Mouse (Mus musculus) C2C12 (cell line): ENCODE measurements around the gene Gm21149. TPM values are rescaled to one million over a fixed set of nuclear protein-coding genes. Genes with fewer than 3 reads are reported as not detected.
"Not testable (repeated sequence)": the region's sequence is repeated elsewhere in the genome, so short reads cannot be mapped to it uniquely, and the experiment has no call there.

Experiments used
- H3K27me3 ChIP-seq: one replicate; pipeline ENCODE4 v1.6.1; 2011; ENCODE audit not compliant: control insufficient read depth, insufficient read depth, insufficient read length
- H3K36me3 ChIP-seq: one replicate; pipeline ENCODE4 v1.6.1; 2011; ENCODE audit not compliant: control insufficient read depth, insufficient read depth
- H3K4me3 ChIP-seq: one replicate; pipeline ENCODE4 v1.5.1; 2011; ENCODE audit warnings: mild to moderate bottlenecking, control low read depth; ENCODE audit not compliant: poor library complexity, insufficient read depth, severe bottlenecking
- H3K79me2 ChIP-seq: one replicate; pipeline ENCODE4 v1.6.1; 2011; ENCODE audit not compliant: control insufficient read depth, insufficient read depth
- H3K79me3 ChIP-seq: one replicate; pipeline ENCODE4 v1.6.1; 2011; ENCODE audit warnings: low read depth, control low read depth
- H3ac ChIP-seq: one replicate; pipeline ENCODE3; 2011; ENCODE audit warnings: low read depth; ENCODE audit not compliant: control insufficient read depth, insufficient read length
- CEBPB ChIP-seq: IDR thresholded peaks from one replicate; pipeline ENCODE4 v1.6.1; 2011; ENCODE audit warnings: low read depth, mild to moderate bottlenecking, control low read depth, moderate library complexity
- CTCF ChIP-seq: IDR thresholded peaks from one replicate; pipeline ENCODE4 v1.5.1; 2011; ENCODE audit not compliant: control insufficient read depth, insufficient read depth, insufficient read length
- FOSL1 ChIP-seq: IDR thresholded peaks from one replicate; pipeline ENCODE4 v1.8.0; 2011; ENCODE audit warnings: mild to moderate bottlenecking, low read length; ENCODE audit not compliant: poor library complexity, insufficient read depth, severe bottlenecking
- MAX ChIP-seq: IDR thresholded peaks from one replicate; pipeline ENCODE4 v1.6.1; 2011; ENCODE audit warnings: mild to moderate bottlenecking, control low read depth
- MYOD1 ChIP-seq: IDR thresholded peaks from one replicate; pipeline ENCODE4 v1.6.1; 2011; ENCODE audit warnings: low read depth; ENCODE audit not compliant: control insufficient read depth, insufficient read length
- MYOG ChIP-seq: IDR thresholded peaks from one replicate; pipeline ENCODE4 v1.6.1; 2011; ENCODE audit not compliant: control insufficient read depth, insufficient read length; ENCODE audit errors: extremely low read depth
- USF1 ChIP-seq: IDR thresholded peaks from one replicate; pipeline ENCODE4 v1.6.1; 2011; ENCODE audit warnings: low read depth, mild to moderate bottlenecking, control low read depth, moderate library complexity
- polyA plus RNA-seq: library from polyadenylated mRNA; unstranded; fragments of >200 nt; fragmentation: generic; extraction: Trizol; gene quantifications from one replicate; pipeline ENCODE4 v1.2.1, GENCODE M21; 2012; ENCODE audit warnings: missing spikeins

Gm21149 gene
- polyA plus RNA-seq, 1 experiment = 0.18 TPM

DNA sequence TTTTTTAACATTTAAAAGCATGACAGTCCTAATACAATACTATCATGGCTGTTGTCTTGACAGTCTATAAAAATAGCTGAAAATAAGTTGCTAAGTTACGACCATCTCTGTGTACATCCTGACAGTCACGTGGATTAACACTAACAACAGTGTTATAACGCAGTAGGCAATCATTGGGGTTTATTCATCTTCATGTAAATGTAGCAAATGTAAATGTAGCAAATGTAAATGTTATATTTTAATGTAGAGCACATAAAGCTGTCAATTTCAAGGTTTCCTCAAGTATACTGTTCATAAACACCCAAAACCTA lies 30.9 kb upstream of the Gm21149 start:
- Histone ChIP-seq H3K79me3 (no peaks in the 10 kb centered on the region), H3K36me3 (no peaks in the 10 kb centered on the region), H3K79me2 (no peaks in the 10 kb centered on the region), H3K27me3 (no peaks in the 10 kb centered on the region), H3ac (no peak overlapping the region), H3K4me3 (no peak overlapping the region)
- TF ChIP-seq CTCF = no peak
- no peak for TF ChIP-seq USF1
- no peak for TF ChIP-seq FOSL1
- no peak for TF ChIP-seq CEBPB
- no peak for TF ChIP-seq MAX
- TF ChIP-seq MYOD1 = no peak
- no peak for TF ChIP-seq MYOG

DNA sequence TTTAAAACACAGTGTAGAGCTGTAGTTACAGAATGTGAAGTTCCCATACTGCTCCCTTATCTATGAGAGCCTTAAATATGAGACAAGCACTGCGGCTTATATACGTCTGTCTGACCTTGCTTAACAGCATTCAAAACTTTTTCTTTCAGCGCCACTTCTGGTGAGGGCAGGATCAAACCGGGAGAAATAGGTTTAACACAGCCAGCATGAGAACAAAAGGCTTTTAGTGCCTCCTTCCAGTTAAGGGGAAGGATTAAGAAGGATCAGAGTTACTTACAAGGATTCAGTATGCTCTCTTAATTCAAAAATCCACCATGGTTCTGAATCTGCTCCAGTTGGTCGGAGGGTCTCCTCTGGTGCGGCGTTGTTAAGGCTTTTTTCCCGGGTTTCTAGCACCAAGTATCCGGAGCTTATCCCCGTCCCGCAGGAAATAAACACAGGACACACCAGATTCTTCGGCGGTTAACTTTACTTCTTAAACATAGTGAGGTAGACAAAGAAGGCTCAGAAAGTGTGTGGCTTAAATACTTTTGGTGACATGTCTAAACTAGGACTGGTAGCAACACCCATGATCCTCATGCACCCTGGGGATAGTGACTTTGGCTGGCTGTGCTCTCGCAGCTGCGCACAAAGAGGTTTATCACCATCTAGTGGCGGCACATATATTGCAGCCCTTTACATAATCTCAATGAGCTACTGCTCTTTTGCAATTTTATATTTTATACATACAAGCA lies 30.4 kb upstream of the Gm21149 start:
- no peak overlapping the region for H3ac ChIP-seq
- no peaks in the 10 kb centered on the region for H3K79me2 ChIP-seq
- no peak for TF ChIP-seq FOSL1
- TF ChIP-seq USF1 = no peak
- peak; percentile 51 for TF ChIP-seq CTCF
- TF ChIP-seq MAX = no peak
- no peak for TF ChIP-seq MYOG
- no peak for TF ChIP-seq MYOD1
- TF ChIP-seq CEBPB = peak; percentile 26
- H3K4me3 ChIP-seq = no peak overlapping the region
- H3K27me3 ChIP-seq = no peaks in the 10 kb centered on the region
- H3K36me3 ChIP-seq = no peaks in the 10 kb centered on the region
- no peaks in the 10 kb centered on the region for H3K79me3 ChIP-seq

DNA sequence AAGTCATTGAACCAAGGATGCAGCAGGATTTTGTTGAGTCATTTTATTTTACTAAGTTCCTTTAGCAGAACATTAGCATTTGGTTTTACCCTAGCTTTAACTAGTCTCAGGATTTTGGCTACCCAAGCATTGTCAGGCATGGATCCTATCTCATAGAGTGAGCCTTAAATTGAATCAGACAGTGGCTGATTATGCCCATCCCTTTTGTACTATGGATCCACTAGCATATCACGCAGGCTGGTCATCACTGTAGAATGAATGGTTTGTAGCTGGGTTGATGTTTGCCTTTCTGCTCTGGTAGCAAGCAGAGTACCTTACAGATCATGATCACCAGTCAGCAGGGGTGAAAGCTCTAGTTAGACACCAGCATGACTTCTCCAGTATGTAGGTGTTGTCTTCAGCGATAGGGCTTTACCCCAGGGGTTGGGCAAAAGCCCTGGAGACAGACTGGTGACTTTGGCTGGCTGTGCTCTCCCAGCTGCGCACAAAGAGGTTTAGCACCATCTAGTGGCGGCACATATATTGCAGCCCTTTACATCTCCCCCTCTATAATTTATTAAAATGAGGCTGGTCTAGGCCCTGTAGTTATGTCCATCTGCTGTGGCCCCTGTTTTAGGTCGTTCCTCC lies 22.6 kb upstream of the Gm21149 start:
- not testable (repeated sequence) for H3K79me2 ChIP-seq, H3ac ChIP-seq, H3K79me3 ChIP-seq, H3K4me3 ChIP-seq, H3K36me3 ChIP-seq, H3K27me3 ChIP-seq

DNA sequence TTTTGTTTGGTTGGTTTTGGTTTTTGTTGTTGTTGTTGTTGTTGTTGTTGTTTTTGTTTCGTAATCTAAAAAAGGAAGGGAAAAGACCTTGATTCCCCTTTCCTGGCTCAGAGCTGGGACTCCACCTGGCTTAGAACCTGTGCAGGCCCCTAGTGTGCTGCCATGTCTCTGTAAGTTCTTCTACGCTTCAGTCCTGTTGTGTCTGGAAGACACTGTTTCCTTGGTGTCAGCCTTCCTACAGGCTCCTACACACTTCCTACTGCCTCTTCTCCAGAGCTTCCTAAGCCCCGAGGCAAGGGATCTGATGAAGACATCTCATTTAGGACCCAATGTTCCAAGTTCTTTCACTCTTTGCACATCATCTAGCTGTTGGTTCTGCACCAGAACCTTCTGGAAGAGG lies 22.0 kb upstream of the Gm21149 start:
- not testable (repeated sequence) for H3K4me3 ChIP-seq, H3K27me3 ChIP-seq, H3ac ChIP-seq, H3K79me2 ChIP-seq, H3K36me3 ChIP-seq, H3K79me3 ChIP-seq

DNA sequence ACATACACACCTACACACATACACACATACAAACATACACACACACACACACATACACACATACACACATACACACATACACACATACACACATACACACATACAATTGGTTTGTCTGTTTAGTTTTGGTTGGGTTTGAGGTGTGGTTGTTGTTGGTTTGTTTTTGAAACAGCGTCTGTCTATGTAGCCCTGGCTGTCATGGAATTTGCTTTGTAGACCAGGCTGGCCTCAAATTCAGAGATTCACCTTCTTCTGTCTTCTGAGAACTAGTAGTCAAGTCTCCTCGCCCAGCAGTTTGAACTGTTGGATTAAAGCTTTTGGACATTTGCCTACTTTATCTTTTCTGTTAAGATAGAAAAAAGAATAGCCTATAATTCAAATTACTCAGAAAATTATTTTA lies 14.6 kb upstream of the Gm21149 start:
- not testable (repeated sequence) for H3K79me2 ChIP-seq, H3K36me3 ChIP-seq, H3K27me3 ChIP-seq, H3K4me3 ChIP-seq, H3ac ChIP-seq, H3K79me3 ChIP-seq

DNA sequence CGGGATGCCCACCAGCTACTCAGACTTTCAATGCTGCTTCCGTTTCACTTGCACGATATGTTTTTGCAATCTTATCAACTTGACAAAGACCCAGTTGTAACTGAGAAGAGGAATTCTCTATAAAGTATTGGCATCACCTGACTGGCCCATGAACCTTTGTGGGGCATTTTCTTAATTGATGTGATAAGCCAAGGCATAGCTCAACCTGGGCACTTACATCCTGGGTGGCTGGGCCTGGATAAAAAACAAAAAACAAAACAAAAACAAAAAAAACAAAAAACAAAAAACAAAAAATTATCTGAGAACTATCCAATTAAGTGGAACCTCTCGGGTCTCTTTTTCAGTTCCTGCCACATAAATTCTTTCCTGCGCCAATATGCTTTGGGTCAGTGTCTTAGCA lies 12.4 kb upstream of the Gm21149 start:
- TF ChIP-seq CEBPB (no peak), MAX (no peak), MYOG (no peak), USF1 (no peak), CTCF (no peak), MYOD1 (no peak), FOSL1 (no peak)
- Histone ChIP-seq H3K4me3 (no peak overlapping the region), H3K79me2 (no peaks in the 10 kb centered on the region), H3K79me3 (no peaks in the 10 kb centered on the region), H3ac (no peak overlapping the region), H3K27me3 (no peaks in the 10 kb centered on the region), H3K36me3 (no peaks in the 10 kb centered on the region)

DNA sequence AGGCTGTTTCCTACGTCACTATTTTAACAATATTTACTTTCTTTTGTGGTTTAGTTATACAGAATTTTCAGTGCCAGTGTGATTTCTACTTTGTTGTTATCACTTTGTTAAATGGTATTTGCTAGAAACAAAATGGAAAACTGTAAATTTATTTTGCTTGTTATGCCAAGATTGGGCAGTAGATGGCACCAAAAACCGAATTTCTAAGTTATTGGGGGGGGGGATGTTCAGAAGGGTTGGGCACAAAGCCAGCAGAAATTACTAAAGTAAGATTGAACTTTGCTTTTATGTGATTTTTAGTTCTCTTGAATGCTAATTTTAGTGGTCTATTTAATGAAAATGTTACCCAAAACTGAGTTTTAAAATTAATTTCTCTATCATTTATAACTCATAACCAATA lies 8.3 kb upstream of the Gm21149 start:
- H3K36me3 ChIP-seq, H3K4me3 ChIP-seq, H3ac ChIP-seq, H3K79me2 ChIP-seq, H3K27me3 ChIP-seq, H3K79me3 ChIP-seq: not testable (repeated sequence)

DNA sequence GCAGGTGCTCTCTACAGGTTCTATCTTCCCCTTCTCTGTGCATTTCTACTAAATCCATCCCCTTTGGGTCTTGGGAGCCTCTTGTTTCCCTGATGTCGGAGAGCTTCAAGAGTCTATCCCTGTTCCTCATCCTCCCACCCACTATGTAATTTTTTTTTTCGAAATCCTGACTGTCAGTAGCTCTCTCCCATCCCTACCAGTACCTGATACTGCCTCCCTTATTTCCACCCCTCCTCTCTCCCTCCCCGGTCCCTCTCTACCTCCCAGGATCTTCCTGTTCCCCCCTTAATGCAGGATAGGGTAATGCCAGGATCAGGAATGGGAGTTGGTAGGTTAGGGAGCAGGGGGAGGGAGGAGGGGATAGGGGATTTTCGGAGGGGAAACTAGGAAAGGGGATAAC lies 7.3 kb upstream of the Gm21149 start:
- H3K4me3 ChIP-seq, H3K27me3 ChIP-seq, H3ac ChIP-seq, H3K79me2 ChIP-seq, H3K79me3 ChIP-seq, H3K36me3 ChIP-seq: not testable (repeated sequence)

DNA sequence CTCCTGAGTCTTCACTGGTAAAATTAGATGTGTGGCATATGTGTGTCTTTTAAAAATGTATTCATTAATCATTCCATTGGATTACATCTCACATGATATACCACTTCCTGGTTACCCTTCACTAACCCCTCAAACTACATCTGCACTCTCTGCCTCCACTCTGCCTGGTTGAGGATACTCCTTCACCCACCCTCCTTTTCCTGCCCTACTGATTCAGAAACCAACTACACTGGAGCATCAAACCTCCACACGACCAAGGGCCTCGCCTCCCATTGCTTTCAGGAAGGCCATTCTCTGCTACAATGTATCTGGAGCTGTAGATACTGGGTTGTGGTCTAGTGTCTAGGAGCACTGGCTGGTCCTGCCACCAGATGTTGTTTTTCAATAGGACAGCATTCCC lies 6.5 kb upstream of the Gm21149 start:
- H3K79me2 ChIP-seq, H3K79me3 ChIP-seq, H3K27me3 ChIP-seq, H3K36me3 ChIP-seq, H3ac ChIP-seq, H3K4me3 ChIP-seq: not testable (repeated sequence)

DNA sequence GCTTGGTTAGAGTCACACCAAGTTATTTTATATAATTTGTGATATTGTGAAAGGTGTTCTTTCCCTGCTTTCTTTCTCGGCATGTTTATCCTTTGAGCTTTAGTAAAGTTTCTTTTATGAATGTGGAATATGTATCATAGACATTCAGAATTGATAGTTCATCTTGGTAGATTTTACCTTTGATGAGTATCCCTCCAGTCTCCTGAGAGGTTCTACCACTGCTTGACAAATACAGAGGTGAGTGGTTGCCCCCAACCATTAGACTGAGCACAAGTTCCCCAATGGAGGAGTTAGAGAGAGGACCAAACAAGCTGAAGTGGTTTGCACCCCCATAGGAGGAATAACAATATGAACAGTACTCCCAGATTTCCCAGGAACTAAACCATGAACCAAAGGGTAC lies 6.2 kb downstream of the Gm21149 start:
- not testable (repeated sequence) for H3K36me3 ChIP-seq, H3ac ChIP-seq, H3K4me3 ChIP-seq, H3K27me3 ChIP-seq, H3K79me2 ChIP-seq, H3K79me3 ChIP-seq
